Mouse (Mus musculus): ENCODE results near the gene Nr4a3.

- TF ChIP-seq CTCF (IDR thresholded peaks at IDR 0.05; ENCODE audit: extremely low read depth, insufficient read length, insufficient replicate concordance, low read depth, low read length) (no peak), POLR2A (IDR thresholded peaks at IDR 0.05; ENCODE audit: low read depth, low read length) (no peak)
These were observed 28.4 kb downstream of the Nr4a3 start for GRCm38 (mm10) chr4:48073325-48073724.

Measured in small intestine, adult 2 months (tissue).